Mouse (Mus musculus) lung, adult 2 months (tissue): ENCODE results near the gene Fstl3.

ENCODE experiments used
- CTCF ChIP-seq: fragments of 200-500 bp; IDR thresholded peaks from 2 replicates; pipeline ENCODE4 v1.5.1; 2011; ENCODE audit warnings: mild to moderate bottlenecking, low read length, control low read depth; ENCODE audit not compliant: insufficient read depth
- POLR2A ChIP-seq: fragments of 200-500 bp; IDR thresholded peaks from 2 replicates; pipeline ENCODE4 v1.6.1; 2011; ENCODE audit warnings: low read depth, mild to moderate bottlenecking, control low read depth, low read length, borderline replicate concordance; ENCODE audit errors: extremely low read depth

- TF ChIP-seq POLR2A (no peak), CTCF (no peak)
These were observed 16.4 kb upstream of the Fstl3 start for GRCm38 (mm10) chr10:79760603-79761143.
